Mouse (Mus musculus) neural tube, embryonic 13.5 days (tissue): Measurements from ENCODE around the gene Dlgap1. TPM values are rescaled to one million over a fixed set of nuclear protein-coding genes. Genes with fewer than 3 reads are reported as not detected.

Source experiments
- ATAC-seq: fragments of 200-750 bp; cut with Nextera tagmentation; 2 replicates; pipeline ENCODE4 v1.8.0; 2017; ENCODE audit warnings: low read depth, mild to moderate bottlenecking, moderate TSS enrichment, moderate library complexity
- H3K27ac ChIP-seq: fragments of 300-500 bp; sonication (generic); replicated peaks from 2 replicates; pipeline ENCODE4 v1.5.1; 2015; ENCODE audit warnings: moderate library complexity, mild to moderate bottlenecking, inconsistent platforms
- H3K27me3 ChIP-seq: fragments of 300-500 bp; sonication (generic); 2 replicates; pipeline ENCODE4 v1.6.1; 2015; ENCODE audit warnings: mild to moderate bottlenecking, inconsistent platforms
- H3K36me3 ChIP-seq: fragments of 300-500 bp; sonication (generic); 2 replicates; pipeline ENCODE4 v1.6.1; 2015; ENCODE audit warnings: mild to moderate bottlenecking, inconsistent platforms
- H3K4me1 ChIP-seq: fragments of 300-500 bp; sonication (generic); replicated peaks from 2 replicates; pipeline ENCODE4 v1.6.1; 2015; ENCODE audit warnings: inconsistent platforms
- H3K4me2 ChIP-seq: fragments of 300-500 bp; sonication (generic); 2 replicates; pipeline ENCODE4 v1.6.1; 2015; ENCODE audit warnings: inconsistent platforms, mild to moderate bottlenecking, moderate library complexity
- H3K4me3 ChIP-seq: fragments of 300-500 bp; sonication (generic); 2 replicates; pipeline ENCODE4 v1.5.1; 2015; ENCODE audit warnings: mild to moderate bottlenecking, inconsistent platforms
- H3K9ac ChIP-seq: fragments of 300-500 bp; sonication (generic); 2 replicates; pipeline ENCODE4 v1.6.1; 2015; ENCODE audit warnings: moderate library complexity, mild to moderate bottlenecking, inconsistent platforms
- H3K9me3 ChIP-seq: fragments of 300-500 bp; sonication (generic); 2 replicates; pipeline ENCODE4 v1.6.1; 2016; ENCODE audit warnings: inconsistent platforms
- WGBS: fragments of 180-500 bp; shearing (Covaris S2); methylation state at CpG from one replicate; pipeline ENCODE4 v1.1.7; 2015; 5-methylcytosine and 5-hydroxymethylcytosine counted together
- polyA plus RNA-seq: library from polyadenylated mRNA; unstranded; fragments of >200 nt; fragmentation: Nextera tagmentation; extraction: Ambion mirVana; gene quantifications from 2 replicates; pipeline ENCODE4 v1.2.1, GENCODE M21; 2015

The Dlgap1 gene
- polyA plus RNA-seq, 1 experiment from 2014 or later, result 19.2 TPM

DNA sequence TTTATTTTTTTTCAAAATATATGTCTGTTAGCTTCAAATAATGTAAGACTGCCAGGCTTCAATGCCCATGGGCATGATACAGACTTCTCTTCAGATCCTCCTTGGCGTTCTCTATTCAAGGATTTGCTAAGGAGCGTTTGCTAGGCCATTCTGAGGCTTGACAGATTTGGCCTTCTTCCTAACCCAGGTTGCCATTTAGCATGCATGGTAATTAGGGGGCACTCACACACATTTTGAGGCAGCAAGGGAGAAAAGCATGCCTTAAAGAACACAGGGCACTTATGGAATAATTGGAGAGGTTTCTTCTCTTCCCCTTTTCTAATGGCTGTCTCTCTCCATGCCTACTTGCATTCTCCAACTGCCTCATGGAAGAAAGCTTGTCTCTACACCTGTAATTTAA lies 53.7 kb downstream of the Dlgap1 start:
- no peak for ATAC-seq
- Histone ChIP-seq H3K4me3 (no peak overlapping the region), H3K36me3 (no peaks in the 10 kb centered on the region), H3K9me3 (no peaks in the 10 kb centered on the region), H3K27me3 (no peaks in the 10 kb centered on the region), H3K27ac (no peak overlapping the region), H3K4me2 (no peak overlapping the region), H3K4me1 (no peaks in the 10 kb centered on the region), H3K9ac (no peak overlapping the region)
- WGBS, result 65% methylated on average over 2 of the region's 2 CpGs

DNA sequence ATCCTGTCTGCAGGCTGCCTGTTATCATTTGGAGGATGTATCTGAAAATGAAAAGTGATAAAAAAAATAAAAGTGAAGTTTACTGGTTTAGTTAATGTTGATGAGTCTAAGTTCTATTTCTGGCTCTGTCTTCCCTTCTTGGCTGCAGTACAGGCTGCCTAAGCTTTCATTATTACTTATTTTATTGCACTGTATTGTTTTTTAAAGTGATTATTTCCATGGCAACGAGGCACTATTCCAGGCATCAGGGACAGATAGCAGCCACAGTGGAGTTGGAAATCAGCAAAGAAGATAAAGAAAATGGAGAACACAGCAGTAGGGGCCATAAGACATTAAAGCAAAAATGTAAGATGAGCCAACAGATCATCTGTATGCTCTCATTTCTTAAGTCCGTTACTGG lies 66.0 kb downstream of the Dlgap1 start:
- H3K4me1 ChIP-seq, result no peaks in the 10 kb centered on the region
- no peak for ATAC-seq

DNA sequence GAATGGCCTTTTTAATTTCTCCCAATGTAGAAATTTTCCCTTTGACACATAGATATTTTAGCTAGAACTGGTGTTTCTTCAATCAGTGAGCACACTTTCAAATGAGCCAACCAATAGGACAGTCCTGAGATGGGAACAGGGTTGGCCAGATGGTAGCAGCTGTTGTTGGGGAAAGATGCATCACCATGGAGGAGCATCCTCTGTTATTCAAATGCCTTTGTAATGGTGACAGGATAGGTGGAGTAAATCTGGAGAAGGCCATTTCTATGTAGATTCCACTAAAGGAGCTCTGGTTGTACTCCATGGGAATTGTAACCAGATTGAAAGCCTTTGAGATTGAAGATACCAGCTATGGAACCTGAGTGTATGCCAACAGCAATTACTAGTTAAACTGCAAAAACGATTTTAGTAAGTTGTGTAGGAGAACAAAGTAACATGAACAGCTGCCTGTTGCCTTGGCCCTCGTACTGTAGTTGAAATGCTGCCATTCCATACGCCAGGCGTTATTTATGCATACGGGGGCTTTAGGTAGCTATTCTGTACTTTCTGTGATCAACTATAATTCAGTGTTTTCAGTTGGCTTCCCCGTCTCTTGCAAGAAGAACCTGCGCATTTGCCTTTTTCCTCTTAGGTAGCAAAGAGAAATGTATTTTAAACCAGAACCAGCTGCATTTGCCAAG lies 72.0 kb downstream of the Dlgap1 start:
- H3K9ac ChIP-seq, result no peak overlapping the region
- H3K27me3 ChIP-seq, result no peaks in the 10 kb centered on the region

More for the DNA sequence above, 66.0 kb downstream of the Dlgap1 start:
- Histone ChIP-seq H3K4me2 (no peak overlapping the region), H3K36me3 (no peaks in the 10 kb centered on the region), H3K9me3 (no peaks in the 10 kb centered on the region), H3K9ac (no peak overlapping the region), H3K27ac (no peak overlapping the region), H3K27me3 (no peaks in the 10 kb centered on the region), H3K4me3 (no peak overlapping the region)
- WGBS, result 77% methylated on average over 2 of the region's 2 CpGs

DNA sequence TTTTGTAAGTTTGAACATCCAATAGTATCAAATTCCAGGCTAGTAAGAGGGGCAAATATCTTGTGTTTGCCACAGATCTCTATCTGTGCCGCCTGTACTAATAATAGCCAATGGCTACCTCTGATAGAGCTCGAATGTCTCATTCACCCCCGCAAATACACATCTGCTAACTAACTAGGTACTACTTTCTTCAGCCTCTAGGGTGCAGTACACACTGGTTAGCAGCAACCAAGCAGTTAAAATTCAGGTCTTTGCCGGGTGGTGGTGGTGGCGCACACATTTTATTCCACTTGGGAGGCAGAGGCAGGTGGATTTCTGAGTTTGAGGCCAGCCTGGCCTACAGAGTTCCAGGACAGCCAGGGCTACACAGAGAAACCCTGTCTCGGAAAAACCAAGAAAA lies 99.4 kb downstream of the Dlgap1 start:
- Histone ChIP-seq H3K4me3 (no peak overlapping the region), H3K4me1 (no peaks in the 10 kb centered on the region; the same call in 1 of the 2 replicates), H3K9ac (no peak overlapping the region), H3K27ac (no peak overlapping the region), H3K27me3 (no peaks in the 10 kb centered on the region), H3K36me3 (no peaks in the 10 kb centered on the region), H3K9me3 (no peaks in the 10 kb centered on the region), H3K4me2 (no peak overlapping the region)
- no peak for ATAC-seq
- 87% methylated on average over 6 of the region's 6 CpGs for WGBS

More for the DNA sequence above, 72.0 kb downstream of the Dlgap1 start:
- no peak for ATAC-seq
- Histone ChIP-seq H3K36me3 (no peaks in the 10 kb centered on the region), H3K27ac (no peak overlapping the region), H3K9me3 (no peaks in the 10 kb centered on the region), H3K4me1 (no peaks in the 10 kb centered on the region), H3K4me2 (no peak overlapping the region), H3K4me3 (no peak overlapping the region)
- WGBS, result 73% methylated on average over 7 of the region's 7 CpGs

DNA sequence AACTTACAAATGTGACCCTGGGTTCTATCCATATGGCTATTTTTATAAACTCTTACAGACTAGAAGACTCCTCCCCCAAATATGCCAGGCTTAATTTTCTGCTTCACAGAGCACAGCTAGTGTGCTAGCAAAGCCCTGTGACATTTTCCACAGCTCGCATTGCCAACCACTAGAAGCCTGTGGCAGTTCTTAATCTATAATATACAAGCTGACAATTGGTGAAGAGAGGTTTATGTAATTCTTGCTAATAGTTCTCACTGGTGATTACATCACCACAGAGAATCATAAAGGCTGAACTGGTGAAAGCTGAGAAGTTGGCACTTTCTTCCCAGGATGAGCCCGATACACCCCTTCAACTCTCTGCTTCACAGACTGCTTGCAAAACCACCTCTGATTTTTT lies 103.2 kb downstream of the Dlgap1 start:
- Histone ChIP-seq H3K27me3 (no peaks in the 10 kb centered on the region), H3K27ac (no peak overlapping the region), H3K4me3 (no peak overlapping the region), H3K36me3 (no peaks in the 10 kb centered on the region), H3K4me2 (no peak overlapping the region), H3K4me1 (no peaks in the 10 kb centered on the region; the same call in 1 of the 2 replicates), H3K9ac (no peak overlapping the region), H3K9me3 (no peaks in the 10 kb centered on the region)
- 50% methylated on average over 2 of the region's 2 CpGs for WGBS
- ATAC-seq, result peak; percentile 67; the same call in 1 of the 2 replicates

DNA sequence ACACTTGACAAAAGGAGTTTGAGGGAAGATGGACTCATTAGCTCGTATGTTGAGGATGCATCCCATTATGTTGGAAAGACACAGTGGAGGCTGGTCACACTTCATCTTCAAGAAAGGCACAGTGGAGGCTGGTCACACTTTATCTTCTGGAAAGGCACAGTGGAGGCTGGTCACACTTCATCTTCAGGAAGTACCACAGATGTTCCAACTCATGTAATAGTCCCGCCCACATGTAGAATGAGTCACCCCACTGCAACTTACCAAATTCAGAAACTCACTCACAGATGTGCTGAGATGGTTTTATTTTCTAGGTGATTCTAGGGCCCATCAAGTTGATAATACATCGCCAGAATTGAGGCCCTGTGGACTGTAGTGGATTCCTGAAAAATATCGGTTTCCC lies 119.3 kb downstream of the Dlgap1 start:
- Histone ChIP-seq H3K36me3 (no peaks in the 10 kb centered on the region), H3K27me3 (no peaks in the 10 kb centered on the region), H3K9ac (no peak overlapping the region), H3K4me3 (no peak overlapping the region), H3K9me3 (no peaks in the 10 kb centered on the region), H3K4me1 (no peaks in the 10 kb centered on the region), H3K4me2 (no peak overlapping the region), H3K27ac (no peak overlapping the region)
- ATAC-seq, result no peak
- WGBS, result 96% methylated on average over 4 of the region's 4 CpGs

DNA sequence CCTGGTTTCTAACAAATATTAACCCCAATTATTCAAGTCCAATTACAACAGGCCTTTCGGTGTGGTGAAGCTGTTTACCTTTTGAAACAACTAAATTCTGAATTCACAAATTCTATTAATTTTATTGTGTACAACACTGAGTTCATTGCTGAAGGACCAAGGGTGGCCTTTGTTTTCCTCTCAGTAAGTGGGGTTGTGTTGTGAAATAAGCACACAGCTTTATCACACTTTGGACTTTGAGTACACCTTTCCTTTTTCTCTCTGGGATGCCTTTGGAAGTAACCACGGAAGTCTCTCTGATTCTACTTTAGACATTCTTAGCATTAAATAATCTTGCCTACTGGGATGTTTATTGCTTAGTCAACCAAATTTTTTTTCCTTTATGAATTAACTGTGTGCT lies 121.9 kb downstream of the Dlgap1 start:
- H3K4me2 ChIP-seq, result no peak overlapping the region
- ATAC-seq, result no peak
- H3K9me3 ChIP-seq, result no peaks in the 10 kb centered on the region
- H3K4me3 ChIP-seq, result no peak overlapping the region
- no peaks in the 10 kb centered on the region for H3K27me3 ChIP-seq
- H3K27ac ChIP-seq, result no peak overlapping the region
- H3K9ac ChIP-seq, result no peak overlapping the region
- 88% methylated on average over 2 of the region's 2 CpGs for WGBS
- no peaks in the 10 kb centered on the region for H3K4me1 ChIP-seq
- H3K36me3 ChIP-seq, result no peaks in the 10 kb centered on the region

DNA sequence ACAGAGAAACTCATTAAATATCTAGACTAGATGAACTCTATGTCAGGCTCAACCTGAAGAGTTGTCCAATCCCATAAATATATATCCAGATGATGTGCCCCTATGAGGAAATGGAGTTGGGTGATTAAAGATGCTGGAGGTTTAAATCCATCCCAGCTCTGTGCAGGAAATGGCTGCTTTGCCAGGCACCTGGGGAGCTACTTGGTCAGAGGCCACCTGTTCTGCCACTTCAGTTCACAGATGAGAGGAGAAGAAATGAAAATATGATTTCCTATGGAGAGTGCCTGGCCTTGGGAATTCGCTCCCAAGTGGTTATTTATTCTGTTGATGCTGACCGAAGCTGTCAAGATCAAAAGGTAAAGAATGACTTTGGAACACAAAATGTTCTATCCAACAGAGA lies 160.3 kb downstream of the Dlgap1 start:
- no peak overlapping the region for H3K4me2 ChIP-seq
- no peaks in the 10 kb centered on the region for H3K27me3 ChIP-seq
- 86% methylated on average over 2 of the region's 2 CpGs for WGBS
- H3K4me3 ChIP-seq, result no peak overlapping the region
- H3K4me1 ChIP-seq, result no peaks in the 10 kb centered on the region
- no peak overlapping the region for H3K27ac ChIP-seq
- H3K9me3 ChIP-seq, result no peaks in the 10 kb centered on the region
- H3K9ac ChIP-seq, result no peak overlapping the region
- no peak for ATAC-seq
- H3K36me3 ChIP-seq, result no peaks in the 10 kb centered on the region

DNA sequence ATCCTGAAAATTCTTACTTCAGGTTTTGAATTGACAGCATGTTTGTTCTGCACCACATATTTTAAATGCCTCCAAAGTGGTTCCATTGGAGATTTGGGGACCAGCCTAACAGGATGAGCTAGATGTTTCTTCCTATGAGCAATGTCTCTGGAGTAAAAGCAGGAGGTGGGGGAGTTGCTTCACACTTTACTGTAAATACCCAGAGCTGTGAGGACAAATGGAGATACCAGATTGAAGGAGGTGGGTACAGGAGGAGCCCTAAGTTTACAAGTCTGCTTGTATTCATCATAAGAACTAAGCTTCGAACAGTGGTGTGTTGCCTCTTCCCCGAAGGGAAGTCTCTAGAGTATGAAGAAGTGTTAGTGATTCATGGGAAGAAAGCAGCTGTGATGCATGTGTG lies 201.0 kb downstream of the Dlgap1 start:
- Histone ChIP-seq H3K4me3 (no peak overlapping the region), H3K9ac (no peak overlapping the region), H3K27me3 (no peaks in the 10 kb centered on the region), H3K27ac (no peak overlapping the region), H3K4me1 (no peaks in the 10 kb centered on the region), H3K4me2 (no peak overlapping the region), H3K36me3 (no peaks in the 10 kb centered on the region), H3K9me3 (no peaks in the 10 kb centered on the region)
- no peak for ATAC-seq
- 90% methylated on average over 2 of the region's 2 CpGs for WGBS

DNA sequence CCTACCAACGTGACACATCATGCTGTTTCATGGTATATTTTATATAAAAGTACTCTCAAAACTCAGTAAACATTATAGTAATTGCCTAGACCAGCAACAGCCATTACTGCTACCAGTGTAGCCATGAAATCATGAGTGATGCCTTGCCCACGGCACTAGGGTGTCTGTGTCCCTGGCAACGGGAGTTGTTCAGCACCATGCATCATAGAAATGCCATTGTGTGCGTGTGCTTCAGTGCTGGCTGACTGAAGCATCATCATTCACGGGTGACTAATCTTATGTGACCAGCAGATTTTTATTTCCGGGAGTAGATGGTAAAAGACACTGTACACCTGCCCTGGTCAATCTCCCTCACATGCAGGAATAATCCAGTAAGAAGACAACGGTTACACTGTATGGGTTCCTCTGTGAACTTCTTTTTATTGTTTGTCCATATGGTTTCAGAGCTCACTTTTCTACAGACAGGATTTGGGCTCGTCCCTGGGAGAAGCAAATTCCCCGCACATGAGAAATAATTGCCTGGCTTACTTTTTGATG lies 203.7 kb downstream of the Dlgap1 start:
- no peaks in the 10 kb centered on the region for H3K9me3 ChIP-seq
- 62% methylated on average over 9 of the region's 9 CpGs for WGBS
- ATAC-seq, result peak; percentile 32; the same call in 1 of the 2 replicates
- H3K4me3 ChIP-seq, result no peak overlapping the region
- no peaks in the 10 kb centered on the region for H3K36me3 ChIP-seq
- H3K27me3 ChIP-seq, result no peaks in the 10 kb centered on the region
- H3K4me2 ChIP-seq, result no peak overlapping the region
- H3K27ac ChIP-seq, result no peak overlapping the region
- no peak overlapping the region for H3K9ac ChIP-seq
- H3K4me1 ChIP-seq, result no peaks in the 10 kb centered on the region

DNA sequence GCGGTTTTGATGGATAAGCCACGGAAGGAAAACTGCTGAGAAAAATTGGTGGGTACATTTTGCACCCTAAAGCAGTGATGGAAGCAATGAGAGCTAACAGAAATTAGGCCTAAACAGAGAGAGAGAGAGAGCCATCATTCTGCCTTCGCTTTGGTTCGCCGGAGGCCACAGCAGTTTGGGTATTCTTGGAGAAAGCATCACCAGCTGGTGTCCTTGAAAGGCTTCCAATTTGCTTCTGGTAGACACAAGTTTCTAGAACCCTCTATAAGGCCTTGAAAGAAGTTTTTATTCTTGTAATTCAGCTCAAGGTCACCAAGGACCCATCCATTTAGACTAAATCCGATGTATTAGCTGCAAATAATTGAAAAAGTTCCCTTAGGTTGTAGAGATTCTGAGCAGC lies 205.0 kb downstream of the Dlgap1 start:
- ATAC-seq, result no peak
- Histone ChIP-seq H3K4me2 (no peak overlapping the region), H3K9me3 (no peaks in the 10 kb centered on the region), H3K4me1 (no peaks in the 10 kb centered on the region), H3K27me3 (no peaks in the 10 kb centered on the region), H3K9ac (no peak overlapping the region), H3K4me3 (no peak overlapping the region), H3K27ac (no peak overlapping the region), H3K36me3 (no peaks in the 10 kb centered on the region)
- 92% methylated on average over 6 of the region's 6 CpGs for WGBS

DNA sequence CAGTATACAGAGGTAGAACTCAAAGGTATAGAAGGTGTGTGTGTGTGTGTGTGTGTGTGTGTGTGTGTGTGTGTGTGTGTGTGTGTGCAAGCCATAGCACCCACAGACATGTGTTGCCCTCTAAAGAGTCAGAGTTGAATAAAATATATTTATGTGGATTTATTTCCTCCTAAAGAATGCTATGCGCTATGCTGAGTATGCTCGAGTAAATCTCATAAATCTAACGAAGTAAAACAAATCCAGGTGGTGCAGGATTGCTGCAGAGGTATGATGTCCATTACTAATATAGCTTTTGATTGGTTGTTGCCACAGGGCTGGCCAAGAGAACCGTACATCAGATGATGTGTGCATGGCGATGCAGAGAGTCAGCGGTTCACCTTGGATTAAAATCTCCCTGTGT lies 222.4 kb downstream of the Dlgap1 start:
- no peaks in the 10 kb centered on the region for H3K27me3 ChIP-seq
- H3K9me3 ChIP-seq, result no peaks in the 10 kb centered on the region
- no peak overlapping the region for H3K4me2 ChIP-seq
- H3K36me3 ChIP-seq, result no peaks in the 10 kb centered on the region
- no peak for ATAC-seq
- no peak overlapping the region for H3K27ac ChIP-seq
- H3K4me3 ChIP-seq, result no peak overlapping the region
- no peak overlapping the region for H3K9ac ChIP-seq
- H3K4me1 ChIP-seq, result no peaks in the 10 kb centered on the region
- WGBS, result 87% methylated on average over 6 of the region's 6 CpGs

DNA sequence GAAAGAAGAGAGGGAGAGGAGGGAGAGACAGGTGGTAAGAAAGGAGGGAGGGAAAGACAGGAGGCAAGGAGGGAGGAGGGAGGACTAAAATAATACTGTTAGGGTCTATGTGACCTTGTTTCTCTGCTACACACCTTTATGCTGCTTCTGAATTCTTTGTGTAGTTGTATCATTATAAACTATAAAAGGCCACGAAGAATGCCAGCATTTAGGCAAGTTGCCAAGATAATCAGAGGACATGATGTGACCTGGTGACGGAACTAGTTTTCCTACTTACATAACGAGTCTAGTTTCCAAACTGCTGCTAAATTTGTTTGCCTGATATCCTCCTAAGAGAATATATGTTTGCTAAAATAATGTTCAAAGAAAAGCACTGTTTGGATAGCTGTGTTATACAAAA lies 254.0 kb downstream of the Dlgap1 start:
- H3K4me3 ChIP-seq, result no peak overlapping the region
- no peaks in the 10 kb centered on the region for H3K4me1 ChIP-seq
- H3K4me2 ChIP-seq, result no peak overlapping the region
- ATAC-seq, result no peak
- 71% methylated on average over 3 of the region's 3 CpGs for WGBS
- no peak overlapping the region for H3K9ac ChIP-seq
- no peaks in the 10 kb centered on the region for H3K36me3 ChIP-seq
- H3K9me3 ChIP-seq, result 0 out of 2 replicates have a peak, but pooled peaks cover 5% of the 10 kb centered on the region
- H3K27ac ChIP-seq, result no peak overlapping the region
- H3K27me3 ChIP-seq, result no peaks in the 10 kb centered on the region
